Mouse (Mus musculus) cerebellum, adult 2 months (tissue): Measurements from ENCODE around the gene Ccdc148. TPM values are rescaled to one million over a fixed set of nuclear protein-coding genes. Genes with fewer than 3 reads are reported as not detected.

Experiments used
- DNase-seq, 2 experiments: peaks; one replicate each; pipeline ENCODE4 v3.0.0; 2021
- H3K27ac ChIP-seq: fragments of 200-500 bp; 2 replicates; pipeline ENCODE4 v1.5.1; 2012; ENCODE audit warnings: low read length, control low read depth, inconsistent platforms; ENCODE audit not compliant: insufficient read depth
- H3K27me3 ChIP-seq: fragments of 200-500 bp; 2 replicates; pipeline ENCODE4 v1.6.1; 2012; ENCODE audit warnings: inconsistent platforms, mild to moderate bottlenecking, low read length, moderate library complexity; ENCODE audit not compliant: control insufficient read depth, insufficient read depth
- H3K4me1 ChIP-seq: fragments of 200-500 bp; 2 replicates; pipeline ENCODE4 v1.6.1; 2011; ENCODE audit warnings: low read length; ENCODE audit not compliant: control insufficient read depth, insufficient read depth
- H3K4me3 ChIP-seq: fragments of 200-500 bp; replicated peaks from 2 replicates; pipeline ENCODE3; 2011; ENCODE audit warnings: mild to moderate bottlenecking, low read depth, low read length, control low read depth; ENCODE audit not compliant: insufficient read depth
- CTCF ChIP-seq: fragments of 200-500 bp; IDR thresholded peaks from 2 replicates; pipeline ENCODE4 v1.5.1; 2011; ENCODE audit warnings: low read depth, mild to moderate bottlenecking, control low read depth, low read length, moderate library complexity, borderline replicate concordance; ENCODE audit not compliant: insufficient read depth
- POLR2A ChIP-seq: fragments of 200-500 bp; IDR thresholded peaks from 2 replicates; pipeline ENCODE4 v1.6.1; 2011; ENCODE audit warnings: low read length, control low read depth, borderline replicate concordance; ENCODE audit not compliant: insufficient read depth
- WGBS: fragments of 180-500 bp; shearing (Covaris S2); methylation state at CpG from one replicate; pipeline ENCODE4 v1.1.7; 2018; 5-methylcytosine and 5-hydroxymethylcytosine counted together
- polyA plus RNA-seq: library from polyadenylated mRNA; depleted of rRNA; stranded (reverse); fragments of >200 nt; gene quantifications from 2 replicates; pipeline ENCODE4 v1.2.3, GENCODE M21; 2012

Gene Ccdc148
- polyA plus RNA-seq, 1 experiment = 4.0 TPM

DNA sequence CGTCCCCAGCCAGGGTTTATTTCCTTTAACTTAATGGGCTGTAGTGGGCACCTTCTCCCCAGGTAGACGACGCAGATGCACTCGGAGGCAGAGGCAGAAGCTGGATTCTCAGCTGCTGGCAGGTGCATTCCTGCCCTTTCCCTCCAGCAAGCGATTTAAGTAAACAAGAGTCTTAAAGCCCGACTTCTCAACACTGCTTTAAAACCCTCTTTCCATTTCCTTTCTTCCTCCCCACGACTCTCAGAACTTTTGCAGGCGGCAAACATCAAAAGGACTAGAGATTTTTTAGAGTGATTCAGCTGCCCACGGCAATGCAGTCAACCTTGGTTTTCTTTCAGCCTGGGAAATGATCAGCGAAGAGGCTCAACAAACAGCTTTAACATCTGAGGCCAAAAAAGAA, 316.0 kb downstream of the Ccdc148 start:
- Histone ChIP-seq H3K27ac (no peak overlapping the region), H3K27me3 (no peaks in the 10 kb centered on the region), H3K4me3 (no peak overlapping the region), H3K4me1 (no peaks in the 10 kb centered on the region)
- no peak for DNase-seq
- TF ChIP-seq POLR2A = no peak
- no peak for TF ChIP-seq CTCF
- WGBS = 56% methylated on average over 10 of the region's 10 CpGs

DNA sequence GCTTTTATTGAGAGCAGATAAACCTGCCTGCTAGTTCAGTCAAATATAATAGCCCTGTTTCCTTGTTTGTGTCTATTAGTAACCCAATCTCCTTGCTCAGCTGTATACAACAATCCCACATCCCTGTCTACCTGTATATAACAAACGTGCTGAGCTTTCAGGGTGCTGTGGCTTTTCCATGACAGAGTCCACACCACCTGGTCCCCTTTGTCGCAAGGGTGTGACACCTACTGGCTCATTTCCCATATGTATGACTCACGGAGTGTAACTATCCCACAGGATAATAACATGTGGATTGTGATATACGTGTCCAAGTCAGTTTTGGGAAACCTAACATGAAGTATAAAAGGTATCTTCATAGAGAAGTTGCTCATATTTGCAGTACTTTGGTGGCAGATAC, 318.0 kb downstream of the Ccdc148 start:
- Histone ChIP-seq H3K4me3 (no peak overlapping the region), H3K27me3 (no peaks in the 10 kb centered on the region), H3K4me1 (no peaks in the 10 kb centered on the region), H3K27ac (no peak overlapping the region)
- DNase-seq = no peak
- TF ChIP-seq POLR2A (no peak), CTCF (no peak)
- WGBS = 85% methylated on average over 4 of the region's 4 CpGs

DNA sequence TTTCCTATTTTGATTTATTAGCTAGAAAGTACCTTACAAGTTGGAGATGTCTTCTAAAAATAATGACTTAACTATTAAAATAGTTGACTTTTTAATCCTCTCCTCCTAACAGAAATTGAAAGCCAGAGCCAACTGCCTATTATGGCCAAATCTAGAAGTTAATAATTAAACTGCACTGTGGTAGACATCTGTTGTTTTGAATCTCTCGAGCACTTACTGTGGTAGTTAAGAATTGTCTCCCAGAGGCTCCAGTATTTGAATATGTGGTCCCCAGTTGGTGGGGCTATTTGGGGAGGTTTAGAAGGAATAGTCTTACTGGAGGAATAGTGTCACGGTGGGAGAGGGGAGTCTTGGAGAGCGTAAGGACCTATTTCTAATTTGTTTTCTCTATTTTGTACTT, 319.5 kb downstream of the Ccdc148 start:
- no peak for DNase-seq
- 67% methylated on average over 3 of the region's 3 CpGs for WGBS
- H3K4me1 ChIP-seq = no peaks in the 10 kb centered on the region
- H3K27ac ChIP-seq = no peak overlapping the region
- TF ChIP-seq CTCF (no peak), POLR2A (no peak)
- H3K4me3 ChIP-seq = no peak overlapping the region
- no peaks in the 10 kb centered on the region for H3K27me3 ChIP-seq

DNA sequence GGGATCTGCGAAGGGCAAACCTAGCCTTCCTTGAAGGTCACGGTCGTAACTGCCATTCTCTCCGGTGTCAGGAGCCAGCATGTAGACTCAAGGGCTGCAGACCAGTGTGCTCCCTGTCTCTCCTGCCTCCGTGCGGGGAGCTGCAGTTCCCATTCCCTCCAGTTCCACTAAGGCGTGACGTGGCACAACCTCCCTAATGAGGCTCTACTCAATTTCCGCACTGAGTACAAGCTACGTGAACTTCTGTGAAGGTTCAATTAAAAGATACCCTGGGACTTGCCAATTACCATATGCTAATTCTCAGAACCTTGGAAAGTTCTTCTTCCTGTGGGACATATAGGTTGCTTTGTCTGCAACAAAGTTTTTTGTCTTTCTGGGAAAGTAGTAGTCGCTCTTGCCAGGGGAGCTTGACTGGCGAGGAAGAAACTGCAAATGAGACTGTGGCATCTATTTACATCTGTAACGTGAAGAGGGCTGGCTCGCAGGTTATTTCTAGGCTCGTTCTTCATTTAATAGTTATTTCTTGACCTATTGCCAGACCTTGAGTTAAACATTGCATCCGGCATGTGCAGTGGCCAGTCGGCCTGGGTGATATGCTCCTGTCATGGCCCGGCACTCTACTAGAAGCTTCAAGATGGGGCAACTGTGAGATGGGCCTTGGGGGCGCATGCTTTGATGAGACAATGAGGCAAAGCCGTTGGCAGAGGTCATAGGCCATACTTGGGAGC, 328.1 kb downstream of the Ccdc148 start:
- TF ChIP-seq CTCF (no peak), POLR2A (no peak)
- DNase-seq = no peak
- Histone ChIP-seq H3K27ac (no peak overlapping the region), H3K27me3 (no peaks in the 10 kb centered on the region), H3K4me1 (no peaks in the 10 kb centered on the region), H3K4me3 (no peak overlapping the region)
- 93% methylated on average over 20 of the region's 20 CpGs for WGBS

- WGBS = 27% methylated on average over 7 of the region's 7 CpGs
- TF ChIP-seq CTCF (peak; percentile 18; the same call in 1 of the 2 replicates), POLR2A (no peak)
- Histone ChIP-seq H3K4me3 (no peak overlapping the region), H3K27me3 (no peaks in the 10 kb centered on the region), H3K27ac (no peak overlapping the region), H3K4me1 (no peaks in the 10 kb centered on the region)
- DNase-seq = peak; percentile 17 to 19
Measured at GRCm38 (mm10) chr2:58829981-58830742, 330.3 kb downstream of the Ccdc148 start.

GRCm38 (mm10) chr2:58828910-58829600, 331.4 kb downstream of the Ccdc148 start:
- no peak overlapping the region for H3K27ac ChIP-seq
- 80% methylated on average over 3 of the region's 3 CpGs for WGBS
- no peaks in the 10 kb centered on the region for H3K27me3 ChIP-seq
- no peaks in the 10 kb centered on the region for H3K4me1 ChIP-seq
- TF ChIP-seq CTCF (no peak), POLR2A (no peak)
- no peak overlapping the region for H3K4me3 ChIP-seq
- no peak for DNase-seq

DNA sequence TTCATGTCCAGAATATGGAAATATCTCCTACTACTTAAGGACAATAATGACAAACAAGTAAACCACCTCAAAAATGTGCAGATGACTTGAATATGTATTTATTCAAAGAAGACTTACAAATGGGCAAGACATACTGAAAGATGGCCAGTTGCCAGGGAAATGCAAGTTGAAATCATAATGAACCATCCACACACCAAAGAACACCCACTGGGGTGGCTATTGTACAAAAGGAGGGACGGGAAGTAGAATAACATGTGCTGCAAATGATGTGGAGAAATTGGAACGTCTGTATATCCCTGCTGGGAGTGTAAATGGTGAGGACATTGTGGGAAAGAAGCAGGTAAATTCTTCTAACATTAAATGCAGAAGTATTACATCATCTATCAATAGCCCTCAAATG, 347.5 kb downstream of the Ccdc148 start:
- 1% methylated on average over 2 of the region's 2 CpGs for WGBS
- H3K27me3 ChIP-seq = no peaks in the 10 kb centered on the region
- H3K4me3 ChIP-seq = no peak overlapping the region
- no peaks in the 10 kb centered on the region for H3K4me1 ChIP-seq
- DNase-seq = no peak
- TF ChIP-seq CTCF = no peak
- H3K27ac ChIP-seq = no peak overlapping the region
